Mouse (Mus musculus): ENCODE data around the gene Pgd. TPM values are rescaled to one million over a fixed set of nuclear protein-coding genes. Genes with fewer than 3 reads are reported as not detected.
"Not testable (repeated sequence)": the region's sequence is repeated elsewhere in the genome, so short reads cannot be mapped to it uniquely, and the experiment has no call there.

The Pgd gene
- polyA plus RNA-seq, 1 experiment = 107 TPM

GRCm38 (mm10) chr4:149131021-149131752 is 35.4 kb downstream of the Pgd start:
- DNase-seq (ENCODE audit: low read depth) = no peak
- TF ChIP-seq POLR2A (IDR thresholded peaks at IDR 0.05; ENCODE audit: borderline replicate concordance, extremely low read depth, insufficient read depth, insufficient read length, poor library complexity, severe bottlenecking) (no peak), CTCF (IDR thresholded peaks at IDR 0.05; ENCODE audit: borderline replicate concordance, extremely low read depth, insufficient read depth, insufficient read length) (no peak)

GRCm38 (mm10) chr4:149128467-149128866 is 38.1 kb downstream of the Pgd start:
- TF ChIP-seq POLR2A (IDR thresholded peaks at IDR 0.05; ENCODE audit: borderline replicate concordance, extremely low read depth, insufficient read depth, insufficient read length, poor library complexity, severe bottlenecking) (no peak), CTCF (IDR thresholded peaks at IDR 0.05; ENCODE audit: borderline replicate concordance, extremely low read depth, insufficient read depth, insufficient read length) (no peak)
- DNase-seq (ENCODE audit: low read depth) = no peak

GRCm38 (mm10) chr4:149126663-149127062 is 39.9 kb downstream of the Pgd start, which contains the start of gene Cort:
Gene Cort (minus strand): TSS chr4:149126763.
- no peak for DNase-seq (ENCODE audit: low read depth)
- TF ChIP-seq POLR2A (IDR thresholded peaks at IDR 0.05; ENCODE audit: borderline replicate concordance, extremely low read depth, insufficient read depth, insufficient read length, poor library complexity, severe bottlenecking) = no peak
- TF ChIP-seq CTCF (IDR thresholded peaks at IDR 0.05; ENCODE audit: borderline replicate concordance, extremely low read depth, insufficient read depth, insufficient read length) = no peak

- TF ChIP-seq POLR2A (IDR thresholded peaks at IDR 0.05; ENCODE audit: borderline replicate concordance, extremely low read depth, insufficient read depth, insufficient read length, poor library complexity, severe bottlenecking) (no peak), CTCF (IDR thresholded peaks at IDR 0.05; ENCODE audit: borderline replicate concordance, extremely low read depth, insufficient read depth, insufficient read length) (no peak)
- DNase-seq (ENCODE audit: low read depth) = no peak
Measured at GRCm38 (mm10) chr4:149126115-149126509, 40.5 kb downstream of the Pgd start.

GRCm38 (mm10) chr4:149125341-149126114 is 41.0 kb downstream of the Pgd start:
- DNase-seq (ENCODE audit: low read depth) = no peak
- TF ChIP-seq POLR2A (IDR thresholded peaks at IDR 0.05; ENCODE audit: borderline replicate concordance, extremely low read depth, insufficient read depth, insufficient read length, poor library complexity, severe bottlenecking) (no peak), CTCF (IDR thresholded peaks at IDR 0.05; ENCODE audit: borderline replicate concordance, extremely low read depth, insufficient read depth, insufficient read length) (no peak)

- DNase-seq (ENCODE audit: low read depth) = no peak
- TF ChIP-seq CTCF (IDR thresholded peaks at IDR 0.05; ENCODE audit: borderline replicate concordance, extremely low read depth, insufficient read depth, insufficient read length) = no peak
- TF ChIP-seq POLR2A (IDR thresholded peaks at IDR 0.05; ENCODE audit: borderline replicate concordance, extremely low read depth, insufficient read depth, insufficient read length, poor library complexity, severe bottlenecking) = no peak
Measured at GRCm38 (mm10) chr4:149123432-149123831, 43.1 kb downstream of the Pgd start.

- not testable (repeated sequence) for DNase-seq (ENCODE audit: low read depth)
Measured at GRCm38 (mm10) chr4:149119978-149120562, 46.5 kb downstream of the Pgd start.

- peak; percentile 97 for DNase-seq (ENCODE audit: low read depth)
- no peak for TF ChIP-seq CTCF (IDR thresholded peaks at IDR 0.05; ENCODE audit: borderline replicate concordance, extremely low read depth, insufficient read depth, insufficient read length)
- peak; percentile 34; the same call in 1 of the 2 replicates for TF ChIP-seq POLR2A (IDR thresholded peaks at IDR 0.05; ENCODE audit: borderline replicate concordance, extremely low read depth, insufficient read depth, insufficient read length, poor library complexity, severe bottlenecking)
Measured at GRCm38 (mm10) chr4:149103875-149104561, 62.6 kb downstream of the Pgd start, which contains the start of gene Dffa. Gene Dffa (plus strand): TSS chr4:149104146.

- no peak for DNase-seq (ENCODE audit: low read depth)
- TF ChIP-seq POLR2A (IDR thresholded peaks at IDR 0.05; ENCODE audit: borderline replicate concordance, extremely low read depth, insufficient read depth, insufficient read length, poor library complexity, severe bottlenecking) (no peak), CTCF (IDR thresholded peaks at IDR 0.05; ENCODE audit: borderline replicate concordance, extremely low read depth, insufficient read depth, insufficient read length) (no peak)
Measured at GRCm38 (mm10) chr4:149101456-149101855, 65.1 kb downstream of the Pgd start.

GRCm38 (mm10) chr4:149100449-149100848 is 66.1 kb downstream of the Pgd start:
- DNase-seq (ENCODE audit: low read depth) = not testable (repeated sequence)

Other genes with a start within 250 kb of the Pgd start
- 27.8 and 35.1 TPM in 2 replicates for gene Pex14, start 66.9 kb downstream of the Pgd start, polyA plus RNA-seq (2012; rRNA removed)
- gene Dffa, start 62.6 kb downstream of the Pgd start, polyA plus RNA-seq (2012; rRNA removed) = 28.3 and 28.5 TPM in 2 replicates
- 0.11 and 0.46 TPM in 2 replicates for gene Cort, start 40.0 kb downstream of the Pgd start, polyA plus RNA-seq (2012; rRNA removed)
- gene Cenps, start 29.1 kb downstream of the Pgd start, polyA plus RNA-seq (2012; rRNA removed) = 15.1 and 20.2 TPM in 2 replicates
- gene Kif1b, start 140.9 kb upstream of the Pgd start, polyA plus RNA-seq (2012; rRNA removed) = 189 and 232 TPM in 2 replicates

All from brain, embryonic 14.5 days (tissue).